Mouse (Mus musculus) ovary, postnatal 14 days (tissue): ENCODE results near the gene Amph.
"Not testable (repeated sequence)": the region's sequence is repeated elsewhere in the genome, so short reads cannot be mapped to it uniquely, and the experiment has no call there.

Experiments
- DNase-seq: peaks from one replicate; pipeline ENCODE4 v3.0.0; 2022; ENCODE audit warnings: low spot score

The Amph gene

DNA sequence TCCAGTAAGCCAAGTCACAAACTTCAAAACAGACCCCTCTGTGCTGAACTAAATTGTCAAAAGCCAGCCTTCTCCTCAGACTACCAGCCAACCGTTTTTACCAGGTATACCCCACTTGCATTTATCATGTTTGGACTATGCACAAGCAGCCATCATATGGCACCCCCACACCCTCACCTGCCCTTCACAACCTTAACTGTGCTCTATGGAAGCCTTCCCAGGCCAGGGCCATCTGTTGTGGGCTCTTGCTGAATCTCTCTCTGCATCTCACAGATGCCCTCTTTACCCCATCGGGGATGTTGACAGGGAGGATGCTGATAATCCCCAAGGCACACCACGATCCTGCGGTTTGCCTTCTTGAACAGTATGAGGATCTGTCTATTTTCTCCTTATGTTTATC is 77.9 kb downstream of the Amph start:
- no peak for DNase-seq

GRCm38 (mm10) chr13:19026923-19027322 is 78.9 kb downstream of the Amph start:
- no peak for DNase-seq

GRCm38 (mm10) chr13:19027766-19028350 is 79.9 kb downstream of the Amph start:
- DNase-seq: no peak

- no peak for DNase-seq
Observed at GRCm38 (mm10) chr13:19031916-19032688, 84.1 kb downstream of the Amph start.

- DNase-seq: no peak
Observed at GRCm38 (mm10) chr13:19052090-19052489, 104.1 kb downstream of the Amph start.

DNA sequence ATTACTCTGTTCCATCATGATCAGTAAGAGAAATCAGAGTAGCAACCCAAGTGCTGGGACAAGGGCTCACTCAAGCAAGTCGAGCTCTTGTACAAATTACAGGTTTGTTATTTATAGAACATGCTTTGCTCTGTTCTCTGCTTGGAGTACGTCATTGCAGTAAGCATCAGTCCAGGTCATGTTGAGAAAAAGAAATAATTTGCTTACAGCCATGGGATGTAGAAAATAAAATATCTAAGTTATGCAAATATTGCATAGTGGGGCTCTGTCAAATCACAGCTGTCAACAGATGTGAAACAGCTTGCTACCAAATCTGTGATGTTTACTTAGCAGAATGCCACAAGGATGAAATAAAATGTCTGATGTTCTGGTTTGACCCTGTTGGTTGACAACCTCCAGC is 106.5 kb downstream of the Amph start:
- no peak for DNase-seq

DNA sequence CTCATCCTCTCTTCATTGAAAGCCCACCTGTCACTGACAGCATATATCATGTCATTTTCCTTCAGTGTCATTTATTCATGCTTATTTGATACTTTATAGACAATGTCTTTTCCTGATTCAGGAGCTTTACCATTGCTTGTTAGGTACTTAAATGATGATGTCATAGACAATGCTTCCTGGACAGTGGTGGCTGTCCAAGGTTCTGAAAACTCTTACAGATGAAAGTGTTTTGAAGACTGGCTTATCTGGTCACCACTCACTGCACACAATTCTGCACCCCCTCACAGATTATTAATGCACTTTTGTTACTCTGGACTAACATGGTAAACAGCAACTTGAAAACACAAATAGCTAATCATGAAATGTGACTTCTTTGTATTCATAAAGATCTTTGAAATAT is 124.3 kb downstream of the Amph start:
- DNase-seq: peak; percentile 1

DNA sequence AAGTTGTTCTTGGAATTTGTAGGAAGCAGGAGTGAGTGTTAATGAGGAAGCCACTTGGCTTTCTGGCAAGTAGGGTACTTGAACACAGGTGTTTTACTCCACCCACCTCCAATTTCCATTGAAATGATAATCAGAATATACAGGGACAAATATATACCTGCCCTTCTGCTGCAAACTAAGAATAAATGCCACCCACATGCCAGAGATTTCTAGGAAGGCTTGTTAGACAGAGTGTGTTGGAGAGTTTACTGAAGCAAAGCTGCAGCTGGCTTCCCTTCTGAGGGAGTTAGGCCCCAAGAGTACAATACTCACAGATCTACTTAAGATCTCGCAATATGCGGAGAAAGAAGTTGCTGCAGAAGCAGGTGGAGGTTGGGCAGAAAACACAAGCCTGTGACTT is 129.4 kb downstream of the Amph start:
- DNase-seq: no peak

GRCm38 (mm10) chr13:19081932-19082331 is 133.9 kb downstream of the Amph start:
- DNase-seq: no peak

GRCm38 (mm10) chr13:19094571-19094970 is 146.6 kb downstream of the Amph start:
- no peak for DNase-seq

GRCm38 (mm10) chr13:19097117-19097516 is 149.1 kb downstream of the Amph start:
- no peak for DNase-seq

GRCm38 (mm10) chr13:19101889-19102402 is 153.9 kb downstream of the Amph start:
- DNase-seq: no peak

- DNase-seq: no peak
Observed at GRCm38 (mm10) chr13:19106418-19106817, 158.4 kb downstream of the Amph start.

- DNase-seq: no peak
Observed at GRCm38 (mm10) chr13:19109331-19109730, 161.3 kb downstream of the Amph start.

DNA sequence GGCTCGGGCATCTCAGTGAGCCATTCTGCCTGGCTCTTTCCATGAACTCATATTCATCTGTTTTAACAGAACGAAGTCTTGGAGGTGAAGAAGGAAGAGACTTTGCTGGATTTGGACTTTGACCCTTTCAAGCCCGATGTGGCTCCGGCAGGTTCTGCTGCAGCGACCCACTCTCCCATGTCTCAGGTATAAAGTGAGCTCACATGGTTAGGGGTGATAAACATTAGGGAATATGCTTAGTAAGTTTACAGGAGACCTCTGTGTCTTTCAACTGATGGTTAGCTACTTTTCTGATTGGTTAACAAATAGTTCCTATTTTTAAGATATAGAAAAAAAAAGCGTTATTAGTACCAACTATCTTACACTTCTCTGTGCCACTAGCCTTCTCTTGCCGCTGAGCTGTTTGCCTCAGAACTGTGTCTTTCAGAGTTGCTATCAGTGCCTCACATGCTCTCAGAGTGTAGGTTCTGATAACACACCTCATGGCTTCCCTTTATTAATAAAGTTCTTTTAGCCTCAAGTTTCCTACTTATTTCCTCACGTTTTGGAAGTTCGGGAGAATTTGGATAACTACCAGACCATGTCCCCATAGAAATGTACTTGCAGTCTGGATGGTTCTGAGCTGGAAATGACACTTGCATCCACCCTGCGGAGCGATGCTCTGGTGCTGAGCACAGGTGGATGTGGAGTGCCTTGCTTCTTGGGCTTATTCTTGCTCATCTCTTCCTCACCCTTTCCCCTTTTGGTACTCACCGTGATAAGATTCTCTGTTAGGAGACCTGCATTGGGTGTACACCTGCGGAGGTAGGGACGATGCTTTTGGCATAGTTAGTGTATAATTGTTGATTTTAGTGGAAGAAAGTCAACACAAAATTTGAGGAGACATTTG is 165.3 kb downstream of the Amph start:
- DNase-seq: no peak

- DNase-seq: not testable (repeated sequence)
Observed at GRCm38 (mm10) chr13:19114761-19115160, 166.8 kb downstream of the Amph start.

DNA sequence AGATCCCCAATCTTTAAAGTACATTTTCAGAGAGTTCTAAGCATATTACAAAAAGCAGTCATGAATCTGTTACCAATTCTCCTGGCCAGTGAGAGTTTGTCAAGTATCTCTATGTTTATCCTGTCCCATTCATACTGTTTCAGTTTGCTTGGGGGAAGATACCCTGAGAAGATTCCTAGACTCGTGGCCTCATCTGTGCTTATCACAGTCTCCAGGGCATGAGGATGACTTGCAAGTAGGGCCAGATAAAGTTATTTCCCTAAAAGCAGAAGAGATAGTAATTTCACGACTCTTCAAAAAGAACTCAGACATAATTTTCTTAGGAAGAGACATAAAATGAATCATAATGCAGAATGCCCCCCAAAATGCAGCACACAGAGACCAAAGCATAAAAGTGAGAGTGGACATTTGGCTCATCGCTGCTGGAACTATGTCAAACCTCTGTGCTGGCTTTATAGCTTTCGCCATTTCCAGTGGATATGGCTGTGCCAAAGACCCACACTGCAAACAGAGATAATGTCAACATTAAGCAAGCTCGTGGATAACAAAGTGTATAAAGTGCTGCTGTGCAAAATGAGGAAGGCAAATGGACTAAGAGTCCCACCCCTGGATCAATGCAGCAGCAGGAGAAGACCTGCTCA is 179.0 kb downstream of the Amph start:
- no peak for DNase-seq

DNA sequence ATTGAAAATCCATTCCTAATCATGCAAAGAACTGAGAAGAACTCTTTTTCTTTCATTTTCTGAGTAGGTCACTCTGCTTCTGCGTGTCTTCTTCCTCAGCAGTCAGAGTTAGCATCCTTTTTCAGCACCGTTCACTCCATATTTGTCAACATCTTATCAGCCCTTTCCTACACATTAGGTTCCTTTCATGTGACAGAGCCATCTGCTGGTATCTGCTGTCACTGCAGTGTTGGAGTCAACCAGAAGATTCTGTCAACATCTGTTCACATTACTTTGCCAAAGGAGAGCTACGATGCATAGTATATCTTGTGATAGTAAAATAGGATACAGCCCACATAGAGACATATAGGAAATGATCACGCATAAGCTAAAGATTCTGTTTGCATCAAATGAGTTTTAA is 185.8 kb downstream of the Amph start:
- DNase-seq: peak; percentile 2

- DNase-seq: no peak
Observed at GRCm38 (mm10) chr13:19137212-19137611, 189.2 kb downstream of the Amph start.

DNA sequence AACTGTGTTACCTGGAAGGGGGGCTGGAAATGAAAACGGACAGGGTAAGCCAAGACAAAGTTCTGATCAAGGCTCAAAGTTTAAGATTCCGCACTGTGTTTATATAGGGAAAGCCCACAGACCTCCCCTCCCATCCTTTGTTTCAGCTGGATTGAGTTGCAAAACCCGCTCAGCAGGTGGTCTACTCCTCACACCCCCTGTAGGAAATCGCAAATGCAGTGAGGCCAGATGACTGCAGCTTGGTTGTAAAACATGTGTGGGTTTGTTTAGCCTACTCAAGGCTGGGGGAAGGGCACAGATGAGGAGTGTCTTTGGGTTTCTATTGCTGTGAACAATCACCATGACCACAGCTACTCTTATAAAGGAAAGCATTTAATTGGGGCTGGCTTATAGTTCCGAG is 189.9 kb downstream of the Amph start:
- no peak for DNase-seq

- DNase-seq: no peak
Observed at GRCm38 (mm10) chr13:19138550-19138949, 190.5 kb downstream of the Amph start.

- no peak for DNase-seq
Observed at GRCm38 (mm10) chr13:19139104-19139503, 191.1 kb downstream of the Amph start.
